ENCODE assay signal across 24 mouse cellular contexts in genomic region chr14:46532697-46533096, GRCm38 (mm10).
DNase-seq lines count a peak whose midpoint lies in the region; ATAC-seq and TF ChIP-seq lines count a peak whose summit lies in the region.
"Had no signal": no experiment of that assay in that cellular context is flagged by ENCODE, and none has a peak within 500 bp of the region (broad histone marks: within the 10 kb centered on the region; RNA-seq: fewer than 3 reads in every experiment).

No protein-coding gene starts in this region.

- 0 out of 2 replicates have a peak overlapping the region, but pooled peaks have one; percentile 20 for H3K27ac ChIP-seq in liver, embryonic 12.5 days
- H3K27ac ChIP-seq in liver, postnatal 0 days (ENCODE audit: low read depth), result no peak overlapping the region
- H3K27ac ChIP-seq in liver, embryonic 16.5 days (ENCODE audit: low read length), result 0 out of 2 replicates have a peak overlapping the region, but pooled peaks have one; percentile 18
- no peak overlapping the region for H3K27ac ChIP-seq in kidney, embryonic 16.5 days (ENCODE audit: low read length)
- H3K27ac ChIP-seq: embryonic facial prominence, embryonic 10.5 days; embryonic facial prominence, embryonic 12.5 days; forebrain, embryonic 13.5 days; forebrain, embryonic 15.5 days had no signal

- TF ChIP-seq EP300 in liver, postnatal 0 days (IDR thresholded peaks at IDR 0.05; ENCODE audit: low read depth), result no peak

- no peaks in the 10 kb centered on the region for H3K9me3 ChIP-seq in liver, embryonic 12.5 days (replicated peaks)
- no peaks in the 10 kb centered on the region for H3K9me3 ChIP-seq in liver, postnatal 0 days (ENCODE audit: low read length)
- no peaks in the 10 kb centered on the region for H3K9me3 ChIP-seq in liver, embryonic 16.5 days (replicated peaks; ENCODE audit: control insufficient read depth, low read length)
- H3K9me3 ChIP-seq in kidney, embryonic 16.5 days (ENCODE audit: low read length), result no peaks in the 10 kb centered on the region
- H3K9me3 ChIP-seq: embryonic facial prominence, embryonic 10.5 days; embryonic facial prominence, embryonic 12.5 days; forebrain, embryonic 13.5 days; forebrain, embryonic 15.5 days; G1E had no signal

- intact Hi-C loops in heart, postnatal 14 days (cut with DNase I), result no loop called here

- H3K4me1 ChIP-seq in liver, embryonic 12.5 days, result peaks cover 50% of the 10 kb centered on the region
- H3K4me1 ChIP-seq in liver, postnatal 0 days (ENCODE audit: insufficient read depth), result 0 out of 2 replicates have a peak, but pooled peaks cover 6% of the 10 kb centered on the region
- peaks cover 40% of the 10 kb centered on the region for H3K4me1 ChIP-seq in liver, embryonic 16.5 days (ENCODE audit: control insufficient read depth, low read depth, low read length)
- H3K4me1 ChIP-seq in kidney, embryonic 16.5 days (ENCODE audit: insufficient read depth, low read length), result no peaks in the 10 kb centered on the region
- H3K4me1 ChIP-seq: embryonic facial prominence, embryonic 10.5 days; embryonic facial prominence, embryonic 12.5 days; forebrain, embryonic 13.5 days; forebrain, embryonic 15.5 days had no signal

- no peak for TF ChIP-seq CTCF in liver, postnatal 0 days (IDR thresholded peaks at IDR 0.05; ENCODE audit: low read depth)

- 0 out of 2 replicates have a peak, but pooled peaks have one; percentile 37 for ATAC-seq in liver, embryonic 12.5 days
- no peak for ATAC-seq in liver, postnatal 0 days
- ATAC-seq in liver, embryonic 16.5 days (ENCODE audit: low read depth), result peak; percentile 39; the same call in 1 of the 2 replicates
- no peak for ATAC-seq in kidney, embryonic 16.5 days (ENCODE audit: low FRiP score, low TSS enrichment)
- ATAC-seq: activated CD4-positive, CD25-positive, alpha-beta regulatory T cell, adult 4 months; CD4-positive, CD25-positive, alpha-beta regulatory T cell, adult 4 months; forebrain, embryonic 13.5 days; forebrain, embryonic 15.5 days; Patski had no signal

- no peak overlapping the region for H3K4me2 ChIP-seq in liver, embryonic 12.5 days
- no peak overlapping the region for H3K4me2 ChIP-seq in liver, postnatal 0 days (ENCODE audit: low read depth, low read length)
- no peak overlapping the region for H3K4me2 ChIP-seq in liver, embryonic 16.5 days (ENCODE audit: low read depth, low read length)
- no peak overlapping the region for H3K4me2 ChIP-seq in kidney, embryonic 16.5 days (replicated peaks; ENCODE audit: low read depth, low read length)
- H3K4me2 ChIP-seq: embryonic facial prominence, embryonic 12.5 days; forebrain, embryonic 13.5 days; forebrain, embryonic 15.5 days had no signal

- no peak overlapping the region for H3K9ac ChIP-seq in liver, embryonic 12.5 days
- no peak overlapping the region for H3K9ac ChIP-seq in liver, postnatal 0 days (replicated peaks)
- no peak overlapping the region for H3K9ac ChIP-seq in liver, embryonic 16.5 days (ENCODE audit: low read depth, low read length)
- H3K9ac ChIP-seq in kidney, embryonic 16.5 days (replicated peaks; ENCODE audit: low read length), result no peak overlapping the region
- H3K9ac ChIP-seq: embryonic facial prominence, embryonic 12.5 days; forebrain, embryonic 13.5 days; forebrain, embryonic 15.5 days had no signal

- H3K36me3 ChIP-seq in liver, embryonic 12.5 days, result no peaks in the 10 kb centered on the region
- no peaks in the 10 kb centered on the region for H3K36me3 ChIP-seq in liver, postnatal 0 days (replicated peaks; ENCODE audit: insufficient read depth, low read length)
- no peaks in the 10 kb centered on the region for H3K36me3 ChIP-seq in liver, embryonic 16.5 days (ENCODE audit: control insufficient read depth, insufficient read depth)
- H3K36me3 ChIP-seq in kidney, embryonic 16.5 days (ENCODE audit: insufficient read depth, low read length), result no peaks in the 10 kb centered on the region
- H3K36me3 ChIP-seq: embryonic facial prominence, embryonic 10.5 days; embryonic facial prominence, embryonic 12.5 days; forebrain, embryonic 15.5 days; G1E had no signal

- H3K4me3 ChIP-seq in liver, embryonic 12.5 days, result no peak overlapping the region
- H3K4me3 ChIP-seq in liver, postnatal 0 days (ENCODE audit: low read depth, low read length), result no peak overlapping the region
- no peak overlapping the region for H3K4me3 ChIP-seq in liver, embryonic 16.5 days (ENCODE audit: low read depth, low read length)
- no peak overlapping the region for H3K4me3 ChIP-seq in kidney, embryonic 16.5 days (ENCODE audit: low read length)
- H3K4me3 ChIP-seq: embryonic facial prominence, embryonic 10.5 days; embryonic facial prominence, embryonic 12.5 days; forebrain, embryonic 13.5 days; forebrain, embryonic 15.5 days had no signal

- WGBS in liver, embryonic 12.5 days (ENCODE audit: insufficient replicate concordance), result 31% methylated on average over 1 of the region's 1 CpGs
- 53% methylated on average over 1 of the region's 1 CpGs for WGBS in liver, postnatal 0 days (ENCODE audit: insufficient replicate concordance)
- WGBS in liver, embryonic 16.5 days (ENCODE audit: insufficient replicate concordance), result 44% methylated on average over 1 of the region's 1 CpGs
- 82% methylated on average over 1 of the region's 1 CpGs for WGBS in kidney, embryonic 16.5 days

- DNase-seq in heart, adult 11 months, result peak; percentile 9
- DNase-seq in heart, postnatal 14 days, result no peak
- DNase-seq in liver, postnatal 0 days, result no peak
- DNase-seq: adrenal gland, adult 8-10 months; adrenal gland, postnatal 14 days; adrenal gland, postnatal 36 days; B cell, adult 2 months; cerebellum, adult 11-12 months; cerebellum, adult 2 months; cerebellum, adult 9-10 months; cerebellum, postnatal 10 days; cerebellum, postnatal 25 days had no signal

- 0 out of 2 replicates have a peak, but pooled peaks cover 3% of the 10 kb centered on the region for H3K27me3 ChIP-seq in liver, embryonic 12.5 days (replicated peaks)
- H3K27me3 ChIP-seq in liver, postnatal 0 days (ENCODE audit: insufficient read depth, low read length), result no peaks in the 10 kb centered on the region
- H3K27me3 ChIP-seq in liver, embryonic 16.5 days (ENCODE audit: control insufficient read depth, insufficient read depth, low read depth, low read length), result no peaks in the 10 kb centered on the region
- H3K27me3 ChIP-seq in kidney, embryonic 16.5 days (ENCODE audit: insufficient read depth, low read length), result no peaks in the 10 kb centered on the region
- H3K27me3 ChIP-seq: CH12.LX; embryonic facial prominence, embryonic 12.5 days; forebrain, embryonic 13.5 days; forebrain, embryonic 15.5 days; Patski had no signal

Comparison
In these comparisons a context has a peak if more than half of its experiments do, and no peak if none do; other contexts are left out.
1. ATAC-seq: peak in liver, embryonic 12.5 days (single experiment) and liver, embryonic 16.5 days (single experiment); none in liver, postnatal 0 days (single experiment) and kidney, embryonic 16.5 days (single experiment).
2. H3K27ac ChIP-seq: peak in liver, embryonic 12.5 days (single experiment) and liver, embryonic 16.5 days (single experiment); none in liver, postnatal 0 days (single experiment) and kidney, embryonic 16.5 days (single experiment).